Mouse (Mus musculus): ENCODE measurements around the gene Rnf123. TPM values are rescaled to one million over a fixed set of nuclear protein-coding genes. Genes with fewer than 3 reads are reported as not detected.
A peak's percentile ranks its signal among the peaks of the same experiment; 100 is the strongest.

The Rnf123 gene
- 21.5 to 53.5 TPM (median 30.5 TPM) in 3 replicates for total RNA-seq (2017)

DNA sequence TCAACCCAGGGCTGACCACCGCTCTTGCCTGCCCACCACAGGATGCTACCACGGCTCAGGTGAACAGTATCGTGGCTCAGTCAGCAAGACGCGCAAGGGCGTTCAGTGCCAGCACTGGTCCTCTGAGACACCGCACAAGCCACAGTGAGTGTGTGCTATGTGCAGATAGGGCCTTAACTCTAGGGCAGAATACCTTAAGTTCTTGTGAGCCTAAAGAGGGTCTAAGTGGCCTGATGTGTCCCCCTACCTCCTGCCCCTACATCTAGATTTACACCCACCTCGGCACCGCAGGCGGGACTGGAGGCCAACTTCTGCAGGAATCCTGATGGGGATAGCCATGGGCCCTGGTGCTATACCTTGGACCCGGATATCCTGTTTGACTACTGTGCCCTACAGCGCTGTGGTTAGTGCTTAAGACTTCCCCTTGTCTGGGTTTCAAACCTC is at the start of gene Rnf123:
Gene Rnf123, minus strand, starts transcription at position 359 of the 444 bp plus-strand sequence.
- no peak for ATAC-seq (replicated peaks; ENCODE audit: insufficient number of reproducible peaks, low FRiP score, low TSS enrichment, poor library complexity, severe bottlenecking)

DNA sequence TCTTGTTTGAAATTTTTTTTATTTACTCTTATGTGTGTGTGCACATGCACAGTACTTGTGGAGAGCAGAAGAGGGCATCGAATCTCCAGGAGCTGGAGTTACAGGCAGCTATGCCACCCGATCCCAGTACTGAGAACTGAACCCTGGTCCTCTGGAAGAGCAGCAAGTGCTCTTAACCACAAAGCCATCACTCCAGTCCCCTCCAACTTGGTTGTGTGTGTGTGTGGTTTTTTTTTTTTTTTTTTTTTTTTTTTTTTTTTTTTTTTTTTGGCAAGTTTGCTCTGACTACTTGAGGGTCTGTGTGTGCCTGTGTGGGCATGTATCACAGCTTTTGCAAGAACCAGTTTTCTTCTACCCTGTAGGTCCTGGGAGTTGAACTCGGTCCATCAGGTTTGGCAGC is 49.2 kb upstream of the Rnf123 start:
- no peak for ATAC-seq (replicated peaks; ENCODE audit: insufficient number of reproducible peaks, low FRiP score, low TSS enrichment, poor library complexity, severe bottlenecking)

DNA sequence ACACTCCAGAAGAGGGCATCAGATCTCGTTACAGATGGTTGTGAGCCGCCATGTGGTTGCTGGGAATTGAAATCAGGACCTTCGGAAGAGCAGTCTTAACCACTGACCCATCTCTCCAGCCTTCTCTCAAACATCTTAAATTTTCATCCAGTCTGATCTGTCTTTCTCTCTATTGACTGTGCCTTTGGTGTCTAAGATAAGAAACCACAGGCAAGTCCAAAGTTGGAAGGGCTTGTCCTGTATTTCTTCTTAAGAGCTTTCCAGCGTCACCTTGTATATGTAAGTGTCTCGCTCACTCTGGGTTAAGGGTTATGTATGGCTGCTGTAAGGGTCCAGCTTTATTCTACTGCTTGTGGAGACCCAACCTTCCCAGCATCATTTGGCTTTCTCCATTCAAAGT is 48.4 kb upstream of the Rnf123 start:
- ATAC-seq (replicated peaks; ENCODE audit: insufficient number of reproducible peaks, low FRiP score, low TSS enrichment, poor library complexity, severe bottlenecking) = no peak

DNA sequence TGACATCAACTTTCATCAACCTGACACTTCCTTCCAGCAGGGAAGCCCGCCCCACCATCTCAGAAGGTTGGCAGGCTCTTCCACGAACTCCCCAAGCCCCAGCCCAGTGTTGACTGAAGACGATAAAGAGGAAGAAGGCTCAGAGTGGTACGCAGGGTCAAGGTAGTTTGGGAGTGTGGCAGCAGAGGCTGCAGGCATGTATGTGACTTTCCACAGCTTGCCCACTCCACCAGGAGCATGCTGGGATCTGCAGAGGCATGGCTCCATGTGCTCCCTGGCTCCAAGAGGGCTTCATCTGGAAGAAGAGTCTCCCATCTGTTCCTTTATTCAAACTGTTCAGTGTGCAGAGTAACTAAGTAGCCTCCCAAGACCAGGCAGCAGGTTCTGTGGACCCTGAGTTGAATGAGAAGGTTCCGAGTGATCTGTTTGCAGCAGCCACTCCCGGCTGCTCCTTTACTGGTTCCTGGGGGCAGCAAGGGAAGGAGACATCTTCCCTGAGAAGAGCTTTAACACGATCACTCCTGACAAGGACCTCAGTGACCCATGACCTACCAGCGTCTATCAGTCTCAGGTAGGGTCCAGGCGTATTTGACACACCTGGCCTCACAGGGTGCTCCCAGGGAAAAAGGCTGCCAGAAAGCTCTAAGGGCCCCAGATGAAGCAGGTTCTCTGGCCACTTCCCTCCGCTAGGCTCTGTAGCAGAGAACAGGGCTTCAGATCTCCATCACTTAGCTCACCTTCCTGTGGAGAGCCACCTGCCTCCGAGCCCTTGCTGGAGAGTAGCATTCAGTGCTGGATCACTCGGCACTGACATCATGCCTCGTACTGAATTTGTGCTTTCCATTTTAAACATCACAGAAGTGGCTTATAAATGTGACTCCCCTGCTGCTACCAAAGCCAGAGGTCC is 46.1 kb upstream of the Rnf123 start:
- ATAC-seq (replicated peaks; ENCODE audit: insufficient number of reproducible peaks, low FRiP score, low TSS enrichment, poor library complexity, severe bottlenecking) = no peak

DNA sequence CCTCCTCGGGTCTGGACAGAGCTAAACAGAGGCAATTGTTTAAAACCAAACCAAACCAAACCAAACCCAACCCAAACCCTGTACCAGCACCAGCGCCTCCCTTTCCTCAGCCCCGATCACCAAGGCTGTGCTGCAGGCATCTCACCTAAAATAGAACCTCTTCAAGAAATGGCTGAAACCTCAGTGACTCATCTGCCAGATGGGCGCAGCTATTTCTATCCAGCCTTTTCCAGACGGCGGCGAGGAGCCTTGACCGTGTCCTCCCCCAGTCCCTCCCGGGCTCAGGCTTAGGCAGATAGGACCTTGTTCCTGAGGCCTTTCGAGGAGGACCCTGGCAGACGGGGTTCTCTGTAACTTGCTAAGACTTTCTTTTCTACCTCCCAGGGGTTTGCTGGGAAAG is 45.1 kb upstream of the Rnf123 start:
- no peak for ATAC-seq (replicated peaks; ENCODE audit: insufficient number of reproducible peaks, low FRiP score, low TSS enrichment, poor library complexity, severe bottlenecking)

DNA sequence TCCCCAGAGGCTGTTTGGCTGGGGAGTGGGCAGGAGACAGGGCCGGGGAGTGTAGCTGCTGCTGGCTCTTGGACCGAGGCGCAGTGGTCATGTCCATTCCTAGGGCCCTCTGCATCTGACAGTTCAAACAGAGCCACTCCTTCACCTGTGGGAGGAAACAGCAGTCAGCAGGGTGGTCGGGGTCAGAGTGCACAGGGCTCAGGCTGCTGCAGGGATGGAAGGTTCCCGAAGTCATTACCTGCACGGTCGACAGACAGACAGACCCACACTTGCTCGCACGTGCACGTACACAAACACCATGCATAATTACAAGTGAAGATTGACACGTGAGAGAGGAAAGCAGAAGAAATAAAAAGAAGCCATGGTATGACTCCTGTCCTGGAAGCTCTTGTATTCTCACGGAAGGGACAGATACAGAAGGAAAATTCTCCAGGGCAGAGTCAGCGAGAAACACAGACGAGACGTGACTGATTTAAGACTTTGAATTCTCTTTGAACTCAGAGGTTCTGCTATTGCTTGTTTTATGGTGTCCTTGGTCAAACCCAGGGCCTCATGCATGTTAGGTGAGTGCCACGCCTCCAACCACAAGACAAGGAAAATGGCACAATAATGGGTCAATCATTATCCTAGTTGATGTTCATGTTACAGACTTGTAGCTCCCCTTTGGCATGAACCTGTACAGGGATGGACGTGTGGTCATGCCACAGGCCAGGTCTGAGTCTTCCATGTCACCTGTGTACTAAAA is 43.5 kb upstream of the Rnf123 start:
- no peak for ATAC-seq (replicated peaks; ENCODE audit: insufficient number of reproducible peaks, low FRiP score, low TSS enrichment, poor library complexity, severe bottlenecking)

DNA sequence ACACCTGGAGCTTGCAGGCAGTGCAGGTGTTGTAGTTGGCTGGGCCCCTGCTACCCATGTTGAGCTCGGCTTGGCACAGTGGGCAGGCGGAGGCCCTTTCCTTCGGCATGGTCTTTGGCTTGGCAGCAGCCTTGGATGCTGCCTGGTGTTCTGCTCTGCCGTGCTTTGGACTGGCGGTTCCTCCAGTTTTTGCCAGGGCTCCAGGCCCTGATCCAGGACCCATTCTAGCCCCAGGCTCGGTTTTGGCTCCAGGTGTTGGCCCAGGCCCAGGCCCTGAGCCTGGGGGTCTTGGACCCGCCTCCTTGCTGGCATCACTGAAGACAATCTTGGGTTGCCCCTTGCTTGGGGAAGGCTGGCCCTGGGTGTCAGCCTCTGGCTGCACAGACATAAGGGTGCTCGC is 42.6 kb upstream of the Rnf123 start:
- no peak for ATAC-seq (replicated peaks; ENCODE audit: insufficient number of reproducible peaks, low FRiP score, low TSS enrichment, poor library complexity, severe bottlenecking)

DNA sequence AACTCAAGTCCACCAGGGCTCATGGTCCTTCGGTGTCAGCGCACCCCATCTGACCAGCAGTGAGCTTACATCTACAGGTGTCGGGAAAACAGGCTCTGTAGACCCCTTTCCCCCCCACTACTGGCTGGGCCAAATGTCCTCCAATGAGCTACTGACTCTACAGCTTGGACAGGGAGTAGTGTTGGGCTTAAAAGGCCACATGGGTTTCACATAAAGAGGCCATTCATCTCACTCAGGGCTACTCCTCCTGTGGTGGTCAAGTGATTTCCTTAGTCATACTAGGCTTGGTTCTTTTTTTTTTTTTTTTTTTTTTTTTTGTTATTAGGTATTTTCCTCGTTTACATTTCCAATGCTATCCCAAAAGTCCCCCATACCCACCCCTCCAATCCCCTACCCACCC is 40.8 kb upstream of the Rnf123 start:
- ATAC-seq (replicated peaks; ENCODE audit: insufficient number of reproducible peaks, low FRiP score, low TSS enrichment, poor library complexity, severe bottlenecking) = no peak

DNA sequence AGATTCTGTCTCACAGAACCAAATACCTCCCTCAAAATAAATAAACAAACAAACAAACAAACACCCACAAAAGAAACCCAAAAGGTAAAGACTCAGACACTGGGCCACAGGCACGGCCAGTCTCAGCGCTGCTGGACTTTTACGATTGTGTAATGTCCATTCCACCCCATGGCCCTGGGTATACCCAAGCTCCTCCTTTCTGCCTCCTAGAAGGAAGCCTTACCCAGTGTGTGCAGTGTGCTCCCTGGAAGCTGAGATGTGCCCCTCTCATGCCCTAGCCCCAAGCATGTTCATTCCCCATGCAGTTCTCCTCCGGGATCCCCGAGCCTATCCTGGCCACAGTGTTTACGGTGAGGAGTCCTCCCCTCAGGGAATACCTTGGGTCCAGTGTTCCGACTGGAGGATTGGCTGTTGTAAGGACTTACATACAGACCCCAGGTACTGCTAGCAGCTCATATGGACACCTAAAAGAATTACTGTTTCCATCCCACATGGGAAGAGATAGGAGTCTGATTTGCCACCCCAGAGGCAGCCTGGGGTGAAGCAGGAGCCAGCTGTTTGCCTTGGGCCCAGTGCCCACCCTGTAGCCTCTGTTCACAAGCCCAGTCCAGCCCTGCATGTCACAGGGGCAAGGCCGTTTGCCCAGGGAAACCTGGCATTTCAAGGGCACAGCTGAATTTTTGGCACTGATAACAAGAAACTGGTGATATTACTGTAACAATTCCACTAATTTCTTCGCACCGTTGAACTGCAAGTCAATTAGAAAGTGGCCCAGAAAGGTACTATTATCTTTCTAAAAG is 38.2 kb upstream of the Rnf123 start:
- no peak for ATAC-seq (replicated peaks; ENCODE audit: insufficient number of reproducible peaks, low FRiP score, low TSS enrichment, poor library complexity, severe bottlenecking)

DNA sequence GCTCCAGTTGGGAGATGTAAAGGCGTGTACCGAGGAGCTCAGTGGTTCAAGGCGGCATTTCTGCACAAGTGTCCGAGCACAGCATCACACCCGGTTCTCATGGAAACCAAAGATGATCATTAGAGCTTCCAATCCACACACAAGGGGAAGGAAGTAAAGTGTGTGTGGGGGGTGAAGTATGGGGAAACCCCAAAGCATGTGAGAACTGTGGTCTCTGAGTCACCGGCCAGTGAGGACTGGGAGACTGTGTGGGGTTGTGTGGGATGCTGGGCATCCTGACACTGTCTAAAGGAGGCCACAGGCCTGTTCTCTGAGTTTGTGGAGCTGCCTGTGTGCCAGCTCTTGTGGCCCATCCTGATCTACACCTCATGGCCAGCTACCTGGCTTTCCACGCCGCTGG is 37.5 kb upstream of the Rnf123 start:
- ATAC-seq (replicated peaks; ENCODE audit: insufficient number of reproducible peaks, low FRiP score, low TSS enrichment, poor library complexity, severe bottlenecking) = peak; percentile 90

DNA sequence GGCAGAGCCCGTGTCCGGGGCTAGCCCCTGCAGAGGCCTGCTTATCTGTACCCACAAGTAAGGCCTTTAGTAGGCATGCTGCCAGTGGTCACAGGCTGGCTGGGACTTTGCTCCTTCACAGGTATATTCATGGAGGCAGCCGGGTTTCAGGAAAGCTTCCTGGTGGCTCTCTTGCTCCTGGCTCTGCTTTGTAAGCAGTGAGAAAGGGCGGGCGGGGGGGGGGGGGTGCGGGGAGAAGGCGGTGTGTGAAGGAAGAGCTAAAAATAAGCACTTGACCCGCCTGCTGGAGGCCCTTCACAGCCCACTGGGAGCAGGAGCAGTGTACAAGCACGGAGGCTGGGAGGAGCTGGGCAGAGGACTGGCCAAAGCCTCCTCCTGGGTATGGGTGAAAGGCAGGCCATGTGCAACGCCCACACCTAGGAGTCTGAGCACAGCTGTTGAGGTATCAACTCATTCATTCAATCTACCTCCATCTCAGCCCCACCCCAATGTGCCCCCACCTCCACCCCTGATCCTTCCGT is 36.8 kb upstream of the Rnf123 start:
- ATAC-seq (replicated peaks; ENCODE audit: insufficient number of reproducible peaks, low FRiP score, low TSS enrichment, poor library complexity, severe bottlenecking) = no peak

DNA sequence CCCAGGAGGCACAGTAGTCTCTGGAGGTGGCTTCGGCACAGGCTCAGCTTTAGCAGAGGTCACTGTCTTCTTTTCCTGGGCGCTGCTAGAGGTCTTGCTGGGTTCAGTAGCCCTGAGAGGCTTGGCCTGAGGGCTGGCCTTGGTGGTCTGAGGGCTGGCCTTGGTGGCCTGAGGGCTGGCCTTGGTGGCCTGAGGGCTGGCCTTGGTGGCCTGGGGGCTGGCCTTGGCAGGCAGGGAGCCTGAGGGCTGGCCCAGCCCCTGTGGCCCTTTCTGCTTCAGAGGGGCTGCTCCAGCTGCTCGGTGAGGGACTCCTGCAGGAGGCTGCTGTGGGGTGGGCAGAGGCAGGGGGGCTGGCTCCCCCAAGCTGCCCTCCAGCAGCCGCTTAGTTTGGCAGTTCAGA is 34.0 kb upstream of the Rnf123 start:
- no peak for ATAC-seq (replicated peaks; ENCODE audit: insufficient number of reproducible peaks, low FRiP score, low TSS enrichment, poor library complexity, severe bottlenecking)

DNA sequence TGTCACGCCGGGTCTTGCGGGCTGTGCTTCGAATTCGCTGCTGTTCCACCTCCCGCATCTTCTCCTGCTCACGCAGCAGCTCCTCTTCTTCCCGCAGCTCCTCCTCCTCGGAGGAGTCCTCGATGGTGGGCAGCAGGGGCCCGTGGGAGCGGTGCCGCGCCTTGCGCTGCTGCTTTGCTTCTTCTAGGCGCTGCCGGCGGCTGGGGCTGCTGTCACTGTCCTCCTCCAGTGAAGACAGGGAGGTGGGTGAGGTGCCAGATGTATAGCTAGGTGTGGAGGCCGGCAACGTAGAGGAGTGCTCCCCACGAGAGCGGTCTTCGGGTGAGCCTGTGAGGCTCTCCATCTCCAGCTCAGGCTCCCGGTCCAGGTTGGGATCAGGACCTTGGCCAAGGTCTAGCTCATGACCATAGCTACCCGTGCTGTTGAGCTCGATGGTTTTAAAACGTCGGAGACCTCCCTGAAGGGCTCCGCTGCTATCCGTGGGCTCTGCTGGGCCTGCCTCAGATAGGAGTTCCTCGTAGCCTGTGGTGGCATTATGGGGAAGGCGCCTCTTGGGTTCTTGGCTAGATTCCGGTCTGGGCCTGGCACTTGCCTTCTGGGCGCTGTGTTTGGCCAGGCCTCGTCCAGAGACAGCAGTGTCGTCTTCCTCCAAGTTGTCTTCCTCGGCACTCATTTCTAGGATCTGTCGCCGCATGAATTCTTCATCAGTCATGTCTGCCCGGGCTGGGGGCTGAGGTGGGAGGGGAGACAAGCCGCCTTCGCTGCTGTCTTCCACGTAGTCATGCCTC is 32.3 kb upstream of the Rnf123 start:
- ATAC-seq (replicated peaks; ENCODE audit: insufficient number of reproducible peaks, low FRiP score, low TSS enrichment, poor library complexity, severe bottlenecking) = no peak

DNA sequence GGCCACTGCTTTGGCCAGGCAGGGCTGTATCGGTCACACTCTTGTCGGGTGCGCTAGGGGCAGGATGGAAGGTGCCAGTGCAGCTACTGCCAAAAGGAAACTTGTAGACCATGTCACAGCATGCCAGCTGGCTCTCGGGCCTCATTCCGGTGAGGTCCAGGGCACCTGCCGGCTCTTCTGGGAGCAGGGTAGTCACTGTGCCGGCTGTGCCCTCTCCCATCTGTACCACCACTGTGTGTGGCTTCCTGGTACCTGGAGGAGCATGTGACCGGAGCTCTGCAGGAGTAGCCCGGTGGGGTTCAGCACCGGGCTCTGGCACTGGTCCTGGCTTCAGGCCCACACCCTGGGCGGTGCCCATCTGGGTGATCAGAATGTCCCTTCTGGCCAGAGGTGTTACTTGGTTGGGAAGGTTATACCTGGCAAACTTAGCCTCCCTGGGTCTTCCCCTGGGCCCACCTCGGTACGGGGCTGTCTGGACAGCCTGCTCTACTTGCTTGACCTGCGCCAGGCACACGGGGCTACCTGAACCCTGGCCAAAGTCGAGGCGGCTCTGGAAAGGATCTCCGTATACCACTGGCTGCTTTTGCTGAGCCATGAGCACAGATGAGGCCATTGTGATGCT is 29.7 kb upstream of the Rnf123 start:
- no peak for ATAC-seq (replicated peaks; ENCODE audit: insufficient number of reproducible peaks, low FRiP score, low TSS enrichment, poor library complexity, severe bottlenecking)

DNA sequence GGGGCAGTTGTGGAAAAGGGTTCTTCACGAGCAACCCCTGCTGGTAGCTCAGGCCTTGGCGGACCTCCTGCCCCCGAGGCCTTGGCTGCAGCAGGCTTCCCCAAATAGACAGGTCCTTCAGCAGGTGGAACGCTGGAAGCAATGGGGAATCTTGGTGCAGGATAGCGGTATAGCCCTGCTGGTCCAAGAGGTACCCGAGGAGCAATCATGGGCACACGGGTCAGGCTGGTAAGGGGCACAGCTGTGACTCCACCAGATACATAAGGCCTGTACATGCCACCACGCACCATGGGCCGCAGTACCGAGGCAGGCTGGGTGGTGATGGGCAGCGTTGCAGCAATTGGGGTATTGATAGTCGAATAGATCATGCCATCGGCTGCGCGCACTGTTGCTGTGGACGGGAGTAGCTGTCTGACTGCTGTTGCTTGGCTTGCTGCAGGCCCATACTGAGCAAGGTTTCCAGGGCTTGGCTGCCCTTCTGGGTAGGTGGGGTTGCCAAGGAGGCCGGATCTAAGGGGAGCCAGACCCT is 28.5 kb upstream of the Rnf123 start:
- no peak for ATAC-seq (replicated peaks; ENCODE audit: insufficient number of reproducible peaks, low FRiP score, low TSS enrichment, poor library complexity, severe bottlenecking)

DNA sequence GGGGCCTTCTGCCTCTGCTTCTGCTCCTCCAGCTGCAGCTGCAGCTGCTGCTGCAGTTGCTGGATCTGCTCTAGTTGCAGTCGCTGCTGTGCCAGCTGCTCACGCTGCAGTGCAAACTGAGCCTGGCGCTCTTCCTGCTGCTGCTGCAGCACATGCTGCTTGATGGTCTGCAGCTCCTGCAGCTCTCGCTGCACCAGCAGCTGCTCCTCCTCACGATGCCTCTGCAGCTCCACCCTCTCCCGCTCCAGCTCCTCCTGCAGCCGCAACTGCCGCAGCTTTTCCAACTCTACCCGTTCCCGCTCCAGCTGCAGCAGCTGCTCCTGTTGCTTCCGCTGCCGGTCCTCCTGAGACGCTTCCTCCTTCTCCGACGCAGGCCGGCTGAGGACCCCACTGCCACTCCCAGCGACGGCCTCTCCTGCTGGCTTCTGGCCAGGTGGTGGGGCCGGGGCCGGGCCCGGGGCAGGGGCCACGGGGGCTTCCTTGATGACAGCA is 28.0 kb upstream of the Rnf123 start:
- no peak for ATAC-seq (replicated peaks; ENCODE audit: insufficient number of reproducible peaks, low FRiP score, low TSS enrichment, poor library complexity, severe bottlenecking)

DNA sequence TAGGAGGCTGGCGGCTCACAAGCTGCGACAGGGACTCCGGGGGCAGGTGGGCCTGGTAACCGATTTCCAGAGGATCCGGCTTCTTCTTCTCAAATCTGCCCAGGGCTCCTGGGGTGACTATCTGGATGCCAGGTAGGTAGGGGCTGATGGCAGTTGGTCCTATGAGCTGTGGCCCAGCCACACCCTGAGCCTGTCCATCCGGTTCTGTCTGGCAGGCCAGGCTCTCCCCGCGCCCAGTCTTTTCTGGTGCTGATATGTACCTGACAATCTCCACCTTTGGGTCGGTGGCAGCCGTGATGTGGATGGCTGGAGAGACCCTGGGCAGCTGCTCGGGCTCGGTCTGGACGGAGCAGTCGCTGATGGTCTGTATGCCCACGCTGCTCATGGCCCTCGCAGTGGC is 27.0 kb upstream of the Rnf123 start:
- ATAC-seq (replicated peaks; ENCODE audit: insufficient number of reproducible peaks, low FRiP score, low TSS enrichment, poor library complexity, severe bottlenecking) = no peak
